Mouse (Mus musculus): ENCODE measurements at regions not wholly inside any gene's neighbourhood (a gene's known extent, or its start where the extent isn't known, plus 50 kb on each side); places are given as distances from the start of the nearest gene placed in this dataset.

- TF ChIP-seq CTCF (IDR thresholded peaks at IDR 0.05; ENCODE audit: control insufficient read depth, insufficient read depth, low read length) (no peak), POLR2A (IDR thresholded peaks at IDR 0.05; ENCODE audit: borderline replicate concordance, control insufficient read depth, low read depth, low read length) (no peak)
- H3K4me1 ChIP-seq (ENCODE audit: control insufficient read depth, insufficient read depth, low read length): no peaks in the 10 kb centered on the region
- no peak overlapping the region for H3K27ac ChIP-seq (ENCODE audit: control insufficient read depth, insufficient read depth, low read depth, low read length, poor library complexity)
- no peak overlapping the region for H3K4me3 ChIP-seq (replicated peaks; ENCODE audit: control insufficient read depth, low read depth, low read length)
Measured at GRCm38 (mm10) chr3:18634855-18635254, 686.6 kb downstream of the Cypt12 start.

GRCm38 (mm10) chr3:18637553-18637952 lies 689.3 kb downstream of the Cypt12 start:
- Histone ChIP-seq H3K4me3 (replicated peaks; ENCODE audit: control insufficient read depth, low read depth, low read length) (no peak overlapping the region), H3K4me1 (ENCODE audit: control insufficient read depth, insufficient read depth, low read length) (no peaks in the 10 kb centered on the region), H3K27ac (ENCODE audit: control insufficient read depth, insufficient read depth, low read depth, low read length, poor library complexity) (no peak overlapping the region)
- TF ChIP-seq CTCF (IDR thresholded peaks at IDR 0.05; ENCODE audit: control insufficient read depth, insufficient read depth, low read length) (no peak), POLR2A (IDR thresholded peaks at IDR 0.05; ENCODE audit: borderline replicate concordance, control insufficient read depth, low read depth, low read length) (no peak)

GRCm38 (mm10) chr3:18640286-18640685 lies 692.1 kb downstream of the Cypt12 start:
- Histone ChIP-seq H3K27ac (ENCODE audit: control insufficient read depth, insufficient read depth, low read depth, low read length, poor library complexity) (no peak overlapping the region), H3K4me3 (replicated peaks; ENCODE audit: control insufficient read depth, low read depth, low read length) (no peak overlapping the region), H3K4me1 (ENCODE audit: control insufficient read depth, insufficient read depth, low read length) (no peaks in the 10 kb centered on the region)
- TF ChIP-seq POLR2A (IDR thresholded peaks at IDR 0.05; ENCODE audit: borderline replicate concordance, control insufficient read depth, low read depth, low read length) (no peak), CTCF (IDR thresholded peaks at IDR 0.05; ENCODE audit: control insufficient read depth, insufficient read depth, low read length) (no peak)
- WGBS: 79% methylated on average over 5 of the region's 5 CpGs

- Histone ChIP-seq H3K4me1 (ENCODE audit: control insufficient read depth, insufficient read depth, low read length) (no peaks in the 10 kb centered on the region), H3K4me3 (replicated peaks; ENCODE audit: control insufficient read depth, low read depth, low read length) (no peak overlapping the region), H3K27ac (ENCODE audit: control insufficient read depth, insufficient read depth, low read depth, low read length, poor library complexity) (no peak overlapping the region)
- TF ChIP-seq CTCF (IDR thresholded peaks at IDR 0.05; ENCODE audit: control insufficient read depth, insufficient read depth, low read length): no peak
- WGBS: 17% methylated on average over 1 of the region's 1 CpGs
Measured at GRCm38 (mm10) chr3:18641688-18642087, 693.5 kb downstream of the Cypt12 start.

GRCm38 (mm10) chr3:18643408-18644035 lies 695.3 kb downstream of the Cypt12 start:
- H3K4me1 ChIP-seq (ENCODE audit: control insufficient read depth, insufficient read depth, low read length): no peaks in the 10 kb centered on the region
- no peak overlapping the region for H3K4me3 ChIP-seq (replicated peaks; ENCODE audit: control insufficient read depth, low read depth, low read length)
- H3K27ac ChIP-seq (ENCODE audit: control insufficient read depth, insufficient read depth, low read depth, low read length, poor library complexity): no peak overlapping the region
- TF ChIP-seq CTCF (IDR thresholded peaks at IDR 0.05; ENCODE audit: control insufficient read depth, insufficient read depth, low read length) (no peak), POLR2A (IDR thresholded peaks at IDR 0.05; ENCODE audit: borderline replicate concordance, control insufficient read depth, low read depth, low read length) (no peak)
- 74% methylated on average over 4 of the region's 4 CpGs for WGBS

GRCm38 (mm10) chr3:18645481-18645880 lies 697.3 kb downstream of the Cypt12 start:
- H3K27ac ChIP-seq (ENCODE audit: control insufficient read depth, insufficient read depth, low read depth, low read length, poor library complexity): no peak overlapping the region
- H3K4me1 ChIP-seq (ENCODE audit: control insufficient read depth, insufficient read depth, low read length): no peaks in the 10 kb centered on the region
- H3K4me3 ChIP-seq (replicated peaks; ENCODE audit: control insufficient read depth, low read depth, low read length): no peak overlapping the region
- TF ChIP-seq CTCF (IDR thresholded peaks at IDR 0.05; ENCODE audit: control insufficient read depth, insufficient read depth, low read length) (no peak), POLR2A (IDR thresholded peaks at IDR 0.05; ENCODE audit: borderline replicate concordance, control insufficient read depth, low read depth, low read length) (no peak)
- WGBS: 65% methylated on average over 7 of the region's 7 CpGs

GRCm38 (mm10) chr3:18645927-18646326 lies 697.7 kb downstream of the Cypt12 start:
- TF ChIP-seq POLR2A (IDR thresholded peaks at IDR 0.05; ENCODE audit: borderline replicate concordance, control insufficient read depth, low read depth, low read length) (no peak), CTCF (IDR thresholded peaks at IDR 0.05; ENCODE audit: control insufficient read depth, insufficient read depth, low read length) (no peak)
- no peaks in the 10 kb centered on the region for H3K4me1 ChIP-seq (ENCODE audit: control insufficient read depth, insufficient read depth, low read length)
- no peak overlapping the region for H3K27ac ChIP-seq (ENCODE audit: control insufficient read depth, insufficient read depth, low read depth, low read length, poor library complexity)
- H3K4me3 ChIP-seq (replicated peaks; ENCODE audit: control insufficient read depth, low read depth, low read length): no peak overlapping the region
- WGBS: 85% methylated on average over 7 of the region's 7 CpGs

GRCm38 (mm10) chr3:18653557-18653956 lies 705.3 kb downstream of the Cypt12 start:
- no peak overlapping the region for H3K27ac ChIP-seq (ENCODE audit: control insufficient read depth, insufficient read depth, low read depth, low read length, poor library complexity)
- H3K4me3 ChIP-seq (replicated peaks; ENCODE audit: control insufficient read depth, low read depth, low read length): no peak overlapping the region
- TF ChIP-seq CTCF (IDR thresholded peaks at IDR 0.05; ENCODE audit: control insufficient read depth, insufficient read depth, low read length) (no peak), POLR2A (IDR thresholded peaks at IDR 0.05; ENCODE audit: borderline replicate concordance, control insufficient read depth, low read depth, low read length) (no peak)
- H3K4me1 ChIP-seq (ENCODE audit: control insufficient read depth, insufficient read depth, low read length): no peaks in the 10 kb centered on the region
- WGBS: 65% methylated on average over 1 of the region's 1 CpGs

GRCm38 (mm10) chr3:18665738-18666137 lies 717.5 kb downstream of the Cypt12 start:
- H3K4me3 ChIP-seq (replicated peaks; ENCODE audit: control insufficient read depth, low read depth, low read length): no peak overlapping the region
- WGBS: 87% methylated on average over 2 of the region's 2 CpGs
- TF ChIP-seq CTCF (IDR thresholded peaks at IDR 0.05; ENCODE audit: control insufficient read depth, insufficient read depth, low read length) (no peak), POLR2A (IDR thresholded peaks at IDR 0.05; ENCODE audit: borderline replicate concordance, control insufficient read depth, low read depth, low read length) (no peak)
- no peak overlapping the region for H3K27ac ChIP-seq (ENCODE audit: control insufficient read depth, insufficient read depth, low read depth, low read length, poor library complexity)
- H3K4me1 ChIP-seq (ENCODE audit: control insufficient read depth, insufficient read depth, low read length): no peaks in the 10 kb centered on the region

Measured in bone marrow, adult 2 months (tissue).